Mouse (Mus musculus) heart, embryonic 12.5 days (tissue): ENCODE measurements around the gene Sfxn5. TPM values are rescaled to one million over a fixed set of nuclear protein-coding genes. Genes with fewer than 3 reads are reported as not detected.

Experiments used
- ATAC-seq: fragments of 200-750 bp; cut with Nextera tagmentation; 2 replicates; pipeline ENCODE4 v1.8.0; 2017; ENCODE audit warnings: moderate TSS enrichment, moderate library complexity; ENCODE audit not compliant: insufficient number of reproducible peaks, low FRiP score
- H3K27ac ChIP-seq: fragments of 300-500 bp; sonication (generic); 2 replicates; pipeline ENCODE4 v1.5.1; 2016; ENCODE audit warnings: mild to moderate bottlenecking, moderate library complexity; ENCODE audit not compliant: poor library complexity, severe bottlenecking
- H3K27me3 ChIP-seq: fragments of 300-500 bp; sonication (generic); replicated peaks from 2 replicates; pipeline ENCODE4 v1.6.1; 2016; ENCODE audit warnings: mild to moderate bottlenecking, moderate library complexity
- H3K36me3 ChIP-seq: fragments of 300-500 bp; sonication (generic); 2 replicates; pipeline ENCODE4 v1.6.1; 2016; ENCODE audit warnings: mild to moderate bottlenecking, moderate library complexity
- H3K4me1 ChIP-seq: fragments of 300-500 bp; sonication (generic); replicated peaks from 2 replicates; pipeline ENCODE4 v1.6.1; 2016; ENCODE audit warnings: mild to moderate bottlenecking
- H3K4me2 ChIP-seq: fragments of 300-500 bp; sonication (generic); 2 replicates; pipeline ENCODE4 v1.6.1; 2016; ENCODE audit warnings: mild to moderate bottlenecking, moderate library complexity
- H3K4me3 ChIP-seq: fragments of 300-500 bp; sonication (generic); 2 replicates; pipeline ENCODE4 v1.5.1; 2016; ENCODE audit warnings: mild to moderate bottlenecking
- H3K9ac ChIP-seq: fragments of 300-500 bp; sonication (generic); 2 replicates; pipeline ENCODE4 v1.6.1; 2016; ENCODE audit warnings: mild to moderate bottlenecking, moderate library complexity
- H3K9me3 ChIP-seq: fragments of 300-500 bp; sonication (generic); replicated peaks from 2 replicates; pipeline ENCODE4 v1.6.1; 2016; ENCODE audit warnings: mild to moderate bottlenecking, moderate library complexity
- WGBS: fragments of 180-500 bp; shearing (Covaris S2); methylation state at CpG from one replicate; pipeline ENCODE4 v1.1.7; 2016; 5-methylcytosine and 5-hydroxymethylcytosine counted together
- polyA plus RNA-seq: library from polyadenylated mRNA; unstranded; fragments of >200 nt; fragmentation: Nextera tagmentation; extraction: Ambion mirVana; gene quantifications from 2 replicates; pipeline ENCODE4 v1.2.1, GENCODE M21; 2016

The Sfxn5 gene
- polyA plus RNA-seq, 1 experiment from 2014 or later: 3.9 TPM

GRCm38 (mm10) chr6:85252251-85253058 is 80.8 kb downstream of the Sfxn5 start:
- Histone ChIP-seq H3K36me3 (no peaks in the 10 kb centered on the region), H3K27me3 (no peaks in the 10 kb centered on the region), H3K4me1 (peaks cover 17% of the 10 kb centered on the region), H3K9me3 (no peaks in the 10 kb centered on the region), H3K27ac (no peak overlapping the region), H3K4me3 (no peak overlapping the region), H3K4me2 (no peak overlapping the region), H3K9ac (no peak overlapping the region)
- ATAC-seq: no peak
- 89% methylated on average over 17 of the region's 17 CpGs for WGBS

GRCm38 (mm10) chr6:85250811-85251241 is 82.4 kb downstream of the Sfxn5 start:
- no peak overlapping the region for H3K4me3 ChIP-seq
- H3K4me2 ChIP-seq: no peak overlapping the region
- H3K4me1 ChIP-seq: peaks cover 17% of the 10 kb centered on the region
- H3K9ac ChIP-seq: no peak overlapping the region
- ATAC-seq: no peak
- no peaks in the 10 kb centered on the region for H3K36me3 ChIP-seq
- H3K27me3 ChIP-seq: no peaks in the 10 kb centered on the region
- no peaks in the 10 kb centered on the region for H3K9me3 ChIP-seq
- no peak overlapping the region for H3K27ac ChIP-seq
- WGBS: 34% methylated on average over 6 of the region's 6 CpGs

- Histone ChIP-seq H3K4me3 (no peak overlapping the region), H3K9ac (no peak overlapping the region), H3K27me3 (no peaks in the 10 kb centered on the region), H3K9me3 (0 out of 2 replicates have a peak, but pooled peaks cover 4% of the 10 kb centered on the region), H3K4me1 (peaks cover 13% of the 10 kb centered on the region), H3K27ac (no peak overlapping the region), H3K4me2 (no peak overlapping the region), H3K36me3 (no peaks in the 10 kb centered on the region)
- WGBS: 81% methylated on average over 9 of the region's 9 CpGs
- no peak for ATAC-seq
These were observed 83.4 kb downstream of the Sfxn5 start for GRCm38 (mm10) chr6:85249821-85250220.

GRCm38 (mm10) chr6:85239044-85239489 is 94.2 kb downstream of the Sfxn5 start:
- WGBS: 8% methylated on average over 4 of the region's 4 CpGs
- Histone ChIP-seq H3K4me3 (no peak overlapping the region), H3K9me3 (no peaks in the 10 kb centered on the region), H3K36me3 (no peaks in the 10 kb centered on the region), H3K9ac (no peak overlapping the region), H3K27ac (no peak overlapping the region), H3K4me1 (peaks cover 8% of the 10 kb centered on the region), H3K27me3 (peaks cover 7% of the 10 kb centered on the region), H3K4me2 (peak overlapping the region; percentile 55)
- ATAC-seq: 0 out of 2 replicates have a peak, but pooled peaks have one; percentile 31

GRCm38 (mm10) chr6:85237595-85238337 is 95.5 kb downstream of the Sfxn5 start:
- no peak overlapping the region for H3K4me2 ChIP-seq
- H3K9me3 ChIP-seq: no peaks in the 10 kb centered on the region
- H3K27ac ChIP-seq: no peak overlapping the region
- WGBS: 53% methylated on average over 10 of the region's 10 CpGs
- H3K4me1 ChIP-seq: peaks cover 8% of the 10 kb centered on the region
- H3K27me3 ChIP-seq: peaks cover 13% of the 10 kb centered on the region
- H3K9ac ChIP-seq: no peak overlapping the region
- no peak for ATAC-seq
- H3K36me3 ChIP-seq: no peaks in the 10 kb centered on the region
- H3K4me3 ChIP-seq: no peak overlapping the region

GRCm38 (mm10) chr6:85237001-85237400 is 96.2 kb downstream of the Sfxn5 start:
- peaks cover 8% of the 10 kb centered on the region for H3K4me1 ChIP-seq
- H3K36me3 ChIP-seq: no peaks in the 10 kb centered on the region
- H3K4me2 ChIP-seq: no peak overlapping the region
- no peak overlapping the region for H3K4me3 ChIP-seq
- peaks cover 17% of the 10 kb centered on the region for H3K27me3 ChIP-seq
- no peaks in the 10 kb centered on the region for H3K9me3 ChIP-seq
- no peak for ATAC-seq
- 39% methylated on average over 5 of the region's 5 CpGs for WGBS
- H3K27ac ChIP-seq: no peak overlapping the region
- H3K9ac ChIP-seq: no peak overlapping the region

GRCm38 (mm10) chr6:85234796-85235195 is 98.4 kb downstream of the Sfxn5 start:
- whole genome bisulfite sequencing: 40% methylated on average over 5 of the region's 5 CpGs
- Histone ChIP-seq H3K4me3 (no peak overlapping the region), H3K27ac (no peak overlapping the region), H3K36me3 (no peaks in the 10 kb centered on the region), H3K4me2 (no peak overlapping the region), H3K4me1 (peaks cover 8% of the 10 kb centered on the region), H3K9me3 (no peaks in the 10 kb centered on the region), H3K9ac (no peak overlapping the region), H3K27me3 (peaks cover 34% of the 10 kb centered on the region)
- ATAC-seq: no peak

GRCm38 (mm10) chr6:85232836-85233623 is 100.2 kb downstream of the Sfxn5 start:
- Histone ChIP-seq H3K9ac (no peak overlapping the region), H3K4me2 (no peak overlapping the region), H3K27me3 (peaks cover 34% of the 10 kb centered on the region), H3K4me1 (peaks cover 8% of the 10 kb centered on the region), H3K27ac (no peak overlapping the region), H3K36me3 (no peaks in the 10 kb centered on the region), H3K9me3 (no peaks in the 10 kb centered on the region), H3K4me3 (no peak overlapping the region)
- no peak for ATAC-seq
- WGBS: 44% methylated on average over 7 of the region's 7 CpGs

- Histone ChIP-seq H3K9ac (no peak overlapping the region), H3K4me3 (no peak overlapping the region), H3K4me1 (peaks cover 8% of the 10 kb centered on the region), H3K27me3 (peaks cover 30% of the 10 kb centered on the region), H3K27ac (no peak overlapping the region), H3K36me3 (no peaks in the 10 kb centered on the region), H3K4me2 (no peak overlapping the region), H3K9me3 (no peaks in the 10 kb centered on the region)
- ATAC-seq: no peak
- 51% methylated on average over 4 of the region's 4 CpGs for WGBS
These were observed 101.2 kb downstream of the Sfxn5 start for GRCm38 (mm10) chr6:85232045-85232444.

- H3K27me3 ChIP-seq: peaks cover 30% of the 10 kb centered on the region
- no peaks in the 10 kb centered on the region for H3K36me3 ChIP-seq
- peaks cover 8% of the 10 kb centered on the region for H3K4me1 ChIP-seq
- H3K9ac ChIP-seq: no peak overlapping the region
- no peak for ATAC-seq
- H3K4me2 ChIP-seq: no peak overlapping the region
- no peaks in the 10 kb centered on the region for H3K9me3 ChIP-seq
- 24% methylated on average over 6 of the region's 6 CpGs for WGBS
- H3K27ac ChIP-seq: no peak overlapping the region
- no peak overlapping the region for H3K4me3 ChIP-seq
These were observed 101.8 kb downstream of the Sfxn5 start for GRCm38 (mm10) chr6:85231469-85231868.

GRCm38 (mm10) chr6:85230762-85231161 is 102.5 kb downstream of the Sfxn5 start:
- H3K9ac ChIP-seq: no peak overlapping the region
- H3K4me1 ChIP-seq: peaks cover 6% of the 10 kb centered on the region
- 51% methylated on average over 3 of the region's 3 CpGs for WGBS
- H3K9me3 ChIP-seq: no peaks in the 10 kb centered on the region
- peaks cover 27% of the 10 kb centered on the region for H3K27me3 ChIP-seq
- no peak overlapping the region for H3K4me2 ChIP-seq
- no peak overlapping the region for H3K27ac ChIP-seq
- ATAC-seq: no peak
- no peaks in the 10 kb centered on the region for H3K36me3 ChIP-seq
- H3K4me3 ChIP-seq: no peak overlapping the region
